10 mouse cellular contexts compared by ENCODE assay signal in genomic region chr11:40865694-40866093, GRCm38 (mm10).
DNase-seq lines count a peak whose midpoint lies in the region; ATAC-seq and TF ChIP-seq lines count a peak whose summit lies in the region.
"Had no signal": no experiment of that assay in that cellular context is flagged by ENCODE, and none has a peak within 500 bp of the region (broad histone marks: within the 10 kb centered on the region; RNA-seq: fewer than 3 reads in every experiment).

No protein-coding gene starts in this region.

- TF ChIP-seq EP300 in liver, postnatal 0 days (IDR thresholded peaks at IDR 0.05; ENCODE audit: low read depth) = no peak
- no peak for TF ChIP-seq EP300 in stomach, postnatal 0 days (optimal IDR thresholded peaks at IDR 0.05)

- ATAC-seq in cerebellum, adult (ENCODE audit: insufficient number of reproducible peaks, low FRiP score, low TSS enrichment) = no peak
- ATAC-seq in liver, postnatal 0 days = no peak
- ATAC-seq in stomach, postnatal 0 days (ENCODE audit: low FRiP score, low TSS enrichment) = no peak

- no peak overlapping the region for H3K4me3 ChIP-seq in liver, postnatal 0 days (ENCODE audit: low read depth, low read length)
- no peak overlapping the region for H3K4me3 ChIP-seq in stomach, postnatal 0 days (ENCODE audit: low read depth, low read length)
- H3K4me3 ChIP-seq: heart, embryonic 15.5 days; neural tube, embryonic 13.5 days had no signal

- peak; percentile 61 for TF ChIP-seq CTCF in liver, postnatal 0 days (IDR thresholded peaks at IDR 0.05; ENCODE audit: low read depth)
- peak; percentile 82 for TF ChIP-seq CTCF in stomach, postnatal 0 days (IDR thresholded peaks at IDR 0.05; ENCODE audit: low read depth)

- DNase-seq in cerebellum, adult 11 months = peak; percentile 24
- DNase-seq in thymus, postnatal 14 days = peak; percentile 6
- no peak for DNase-seq in thymus, postnatal 25 days
- peak; percentile 38 for DNase-seq in embryo, embryonic 11.5 days (ENCODE audit: low read depth, low spot score)
- DNase-seq in hindlimb bud, embryonic 11.5 days (ENCODE audit: extremely low spot score, low read depth, low spot score) = peak; percentile 54
- DNase-seq in liver, postnatal 0 days = peak; percentile 21
- peak; percentile 34 for DNase-seq in stomach, postnatal 0 days (ENCODE audit: low spot score)

- H3K4me1 ChIP-seq in liver, postnatal 0 days (ENCODE audit: insufficient read depth) = no peaks in the 10 kb centered on the region
- H3K4me1 ChIP-seq in stomach, postnatal 0 days (replicated peaks; ENCODE audit: control insufficient read depth, insufficient read depth) = no peaks in the 10 kb centered on the region
- H3K4me1 ChIP-seq: heart, embryonic 15.5 days; neural tube, embryonic 13.5 days had no signal

- H3K27ac ChIP-seq in liver, postnatal 0 days (ENCODE audit: low read depth) = no peak overlapping the region
- H3K27ac ChIP-seq in stomach, postnatal 0 days (replicated peaks) = no peak overlapping the region
- H3K27ac ChIP-seq: heart, embryonic 15.5 days; neural tube, embryonic 13.5 days had no signal

- H3K36me3 ChIP-seq in liver, postnatal 0 days (replicated peaks; ENCODE audit: insufficient read depth, low read length) = no peaks in the 10 kb centered on the region
- H3K36me3 ChIP-seq in stomach, postnatal 0 days (ENCODE audit: control insufficient read depth, insufficient read depth, low read length) = no peaks in the 10 kb centered on the region
- H3K36me3 ChIP-seq: heart, embryonic 15.5 days; neural tube, embryonic 13.5 days had no signal

- no peaks in the 10 kb centered on the region for H3K27me3 ChIP-seq in liver, postnatal 0 days (ENCODE audit: insufficient read depth, low read length)
- no peaks in the 10 kb centered on the region for H3K27me3 ChIP-seq in stomach, postnatal 0 days (ENCODE audit: control insufficient read depth, insufficient read depth, low read length)
- H3K27me3 ChIP-seq: heart, embryonic 15.5 days; neural tube, embryonic 13.5 days had no signal

- WGBS in liver, postnatal 0 days (ENCODE audit: insufficient replicate concordance) = 27% methylated on average over 2 of the region's 2 CpGs
- whole genome bisulfite sequencing in stomach, postnatal 0 days = 10% methylated on average over 2 of the region's 2 CpGs

- H3K9ac ChIP-seq in liver, postnatal 0 days (replicated peaks) = no peak overlapping the region
- H3K9ac ChIP-seq in stomach, postnatal 0 days (ENCODE audit: low read length) = no peak overlapping the region
- H3K9ac ChIP-seq: heart, embryonic 15.5 days; neural tube, embryonic 13.5 days had no signal

- H3K9me3 ChIP-seq in liver, postnatal 0 days (ENCODE audit: low read length) = no peaks in the 10 kb centered on the region
- H3K9me3 ChIP-seq in stomach, postnatal 0 days (ENCODE audit: control insufficient read depth, low read length) = no peaks in the 10 kb centered on the region
- H3K9me3 ChIP-seq: heart, embryonic 15.5 days; neural tube, embryonic 13.5 days had no signal

- no peak overlapping the region for H3K4me2 ChIP-seq in liver, postnatal 0 days (ENCODE audit: low read depth, low read length)
- no peak overlapping the region for H3K4me2 ChIP-seq in stomach, postnatal 0 days (replicated peaks; ENCODE audit: low read depth)
- H3K4me2 ChIP-seq: heart, embryonic 15.5 days; neural tube, embryonic 13.5 days had no signal
